Mouse (Mus musculus) embryonic fibroblast, embryonic 13.5 days (primary cell): ENCODE measurements around the gene Ovol2. TPM values are rescaled to one million over a fixed set of nuclear protein-coding genes. Genes with fewer than 3 reads are reported as not detected.

Experiments used
- H3K27ac ChIP-seq: 2 replicates; pipeline ENCODE4 v1.5.1; 2012; ENCODE audit warnings: low read length, control low read depth, inconsistent platforms; ENCODE audit not compliant: insufficient read depth
- H3K4me1 ChIP-seq: 2 replicates; pipeline ENCODE4 v1.6.1; 2011; ENCODE audit warnings: low read length; ENCODE audit not compliant: control insufficient read depth, insufficient read depth
- H3K4me3 ChIP-seq: 2 replicates; pipeline ENCODE4 v1.5.1; 2011; ENCODE audit warnings: mild to moderate bottlenecking, control low read depth, low read length; ENCODE audit not compliant: insufficient read depth
- CTCF ChIP-seq: IDR thresholded peaks from 2 replicates; pipeline ENCODE4 v1.5.1; 2011; ENCODE audit warnings: mild to moderate bottlenecking, control low read depth, low read length, moderate library complexity, borderline replicate concordance; ENCODE audit not compliant: insufficient read depth
- POLR2A ChIP-seq: IDR thresholded peaks from 2 replicates; pipeline ENCODE4 v1.6.1; 2011; ENCODE audit warnings: low read depth, mild to moderate bottlenecking, control low read depth, low read length, moderate library complexity
- polyA plus RNA-seq: library from polyadenylated mRNA; stranded (reverse); fragments of >200 nt; gene quantifications from 2 replicates; pipeline ENCODE4 v1.2.4, GENCODE M21; 2011; ENCODE audit warnings: low read depth; ENCODE audit not compliant: missing spikeins, insufficient read length

Ovol2 gene
- polyA plus RNA-seq, 1 experiment = not detected

- Histone ChIP-seq H3K27ac (no peak overlapping the region), H3K4me1 (no peaks in the 10 kb centered on the region), H3K4me3 (no peak overlapping the region)
- TF ChIP-seq CTCF (no peak), POLR2A (no peak)
Observed at GRCm38 (mm10) chr2:144290321-144290720, 41.6 kb downstream of the Ovol2 start.

GRCm38 (mm10) chr2:144281417-144281816 is 50.5 kb downstream of the Ovol2 start:
- Histone ChIP-seq H3K4me1 (peaks cover 9% of the 10 kb centered on the region; the same call in 1 of the 2 replicates), H3K27ac (no peak overlapping the region), H3K4me3 (no peak overlapping the region)
- TF ChIP-seq POLR2A (no peak), CTCF (no peak)

- Histone ChIP-seq H3K27ac (no peak overlapping the region), H3K4me3 (no peak overlapping the region), H3K4me1 (peaks cover 9% of the 10 kb centered on the region; the same call in 1 of the 2 replicates)
- TF ChIP-seq CTCF (no peak), POLR2A (no peak)
Observed at GRCm38 (mm10) chr2:144280568-144280967, 51.4 kb downstream of the Ovol2 start.

GRCm38 (mm10) chr2:144279742-144280141 is 52.2 kb downstream of the Ovol2 start:
- Histone ChIP-seq H3K27ac (no peak overlapping the region), H3K4me3 (no peak overlapping the region), H3K4me1 (peaks cover 9% of the 10 kb centered on the region; the same call in 1 of the 2 replicates)
- no peak for TF ChIP-seq CTCF
- TF ChIP-seq POLR2A = no peak

GRCm38 (mm10) chr2:144276885-144277284 is 55.1 kb downstream of the Ovol2 start:
- H3K27ac ChIP-seq = no peak overlapping the region
- TF ChIP-seq CTCF (no peak), POLR2A (no peak)

GRCm38 (mm10) chr2:144274741-144275140 is 57.2 kb downstream of the Ovol2 start:
- peak overlapping the region; percentile 39; the same call in 1 of the 2 replicates for H3K27ac ChIP-seq
- no peaks in the 10 kb centered on the region for H3K4me1 ChIP-seq
- TF ChIP-seq POLR2A (no peak), CTCF (no peak)

More at GRCm38 (mm10) chr2:144276885-144277284, 55.1 kb downstream of the Ovol2 start:
- Histone ChIP-seq H3K4me1 (peaks cover 7% of the 10 kb centered on the region; the same call in 1 of the 2 replicates), H3K4me3 (no peak overlapping the region)

GRCm38 (mm10) chr2:144272088-144272487 is 59.9 kb downstream of the Ovol2 start:
- H3K4me3 ChIP-seq = no peak overlapping the region
- H3K4me1 ChIP-seq = no peaks in the 10 kb centered on the region
- H3K27ac ChIP-seq = no peak overlapping the region
- TF ChIP-seq CTCF = no peak
- no peak for TF ChIP-seq POLR2A

More at GRCm38 (mm10) chr2:144274741-144275140, 57.2 kb downstream of the Ovol2 start:
- H3K4me3 ChIP-seq = no peak overlapping the region

GRCm38 (mm10) chr2:144270507-144271420 is 61.2 kb downstream of the Ovol2 start, which contains the start of the genes Mgme1 and Snx5:
Gene Mgme1 (plus strand): TSS chr2:144270663.
Gene Snx5 (minus strand): TSS chr2:144270906.
- Histone ChIP-seq H3K4me1 (no peaks in the 10 kb centered on the region), H3K27ac (peak within 1 kb of the TSS; percentile 72), H3K4me3 (peak within 1 kb of the TSS; percentile 97)
- TF ChIP-seq CTCF (no peak), POLR2A (peak; percentile 92)

GRCm38 (mm10) chr2:144269679-144270475 is 62.1 kb downstream of the Ovol2 start:
- no peak; the same call in 1 of the 2 replicates for TF ChIP-seq POLR2A
- TF ChIP-seq CTCF = no peak
- Histone ChIP-seq H3K27ac (peak overlapping the region; percentile 72), H3K4me3 (peak overlapping the region; percentile 97), H3K4me1 (no peaks in the 10 kb centered on the region)

GRCm38 (mm10) chr2:144269306-144269650 is 62.7 kb downstream of the Ovol2 start:
- H3K4me1 ChIP-seq = no peaks in the 10 kb centered on the region

More at GRCm38 (mm10) chr2:144269306-144269650, 62.7 kb downstream of the Ovol2 start:
- Histone ChIP-seq H3K27ac (no peak overlapping the region), H3K4me3 (peak overlapping the region; percentile 97)
- TF ChIP-seq POLR2A (no peak), CTCF (no peak)
